Mouse (Mus musculus): ENCODE measurements at regions not wholly inside any gene's neighbourhood (a gene's known extent, or its start where the extent isn't known, plus 50 kb on each side); places are given as distances from the start of the nearest gene placed in this dataset.
A peak's percentile ranks its signal among the peaks of the same experiment; 100 is the strongest.
"Not testable (repeated sequence)": the region's sequence is repeated elsewhere in the genome, so short reads cannot be mapped to it uniquely, and the experiment has no call there.

GRCm38 (mm10) chr3:31508471-31508870 is 198.3 kb upstream of the Slc7a14 start:
- DNase-seq (ENCODE audit: low spot score in 2 of 2): no peak

- no peak for DNase-seq (ENCODE audit: low spot score in 2 of 2)
These were observed 189.2 kb upstream of the Slc7a14 start for GRCm38 (mm10) chr3:31499201-31499968.

- no peak for DNase-seq (ENCODE audit: low spot score in 2 of 2)
These were observed 185.1 kb upstream of the Slc7a14 start for GRCm38 (mm10) chr3:31495287-31495686.

GRCm38 (mm10) chr3:31494706-31495105 is 184.5 kb upstream of the Slc7a14 start:
- no peak for DNase-seq (ENCODE audit: low spot score in 2 of 2)

- DNase-seq (ENCODE audit: low spot score in 2 of 2): not testable (repeated sequence)
These were observed 181.6 kb upstream of the Slc7a14 start for GRCm38 (mm10) chr3:31491736-31492135.

GRCm38 (mm10) chr3:31487596-31487995 is 177.4 kb upstream of the Slc7a14 start:
- DNase-seq (ENCODE audit: low spot score in 2 of 2): no peak

- DNase-seq (ENCODE audit: low spot score in 2 of 2): no peak
These were observed 171.8 kb upstream of the Slc7a14 start for GRCm38 (mm10) chr3:31481964-31482363.

GRCm38 (mm10) chr3:31467882-31468281 is 157.7 kb upstream of the Slc7a14 start:
- no peak for DNase-seq (ENCODE audit: low spot score in 2 of 2)

GRCm38 (mm10) chr3:31464260-31464659 is 154.1 kb upstream of the Slc7a14 start:
- no peak for DNase-seq (ENCODE audit: low spot score in 2 of 2)

GRCm38 (mm10) chr3:31459456-31459855 is 149.3 kb upstream of the Slc7a14 start:
- peak; percentile 40 to 46 for DNase-seq (ENCODE audit: low spot score in 2 of 2)

- peak in 1 of 2 experiments; percentile 4 for DNase-seq (ENCODE audit: low spot score in 2 of 2)
These were observed 147.8 kb upstream of the Slc7a14 start for GRCm38 (mm10) chr3:31457938-31458337.

- DNase-seq (ENCODE audit: low spot score in 2 of 2): no peak
These were observed 144.9 kb upstream of the Slc7a14 start for GRCm38 (mm10) chr3:31455031-31455430.

GRCm38 (mm10) chr3:31444861-31445260 is 134.7 kb upstream of the Slc7a14 start:
- DNase-seq (ENCODE audit: low spot score in 2 of 2): no peak

GRCm38 (mm10) chr3:31444311-31444710 is 134.1 kb upstream of the Slc7a14 start:
- DNase-seq (ENCODE audit: low spot score in 2 of 2): no peak

- DNase-seq (ENCODE audit: low spot score in 2 of 2): no peak
These were observed 133.7 kb upstream of the Slc7a14 start for GRCm38 (mm10) chr3:31443894-31444293.

GRCm38 (mm10) chr3:31440282-31440681 is 130.1 kb upstream of the Slc7a14 start:
- no peak for DNase-seq (ENCODE audit: low spot score in 2 of 2)

- DNase-seq (ENCODE audit: low spot score in 2 of 2): peak; percentile 7 to 12
These were observed 127.8 kb upstream of the Slc7a14 start for GRCm38 (mm10) chr3:31437970-31438369.

GRCm38 (mm10) chr3:31435204-31435963 is 125.2 kb upstream of the Slc7a14 start:
- no peak for DNase-seq (ENCODE audit: low spot score in 2 of 2)

GRCm38 (mm10) chr3:31433201-31433600 is 123.0 kb upstream of the Slc7a14 start:
- DNase-seq (ENCODE audit: low spot score in 2 of 2): peak in 1 of 2 experiments; percentile 18

- DNase-seq (ENCODE audit: low spot score in 2 of 2): no peak
These were observed 113.3 kb upstream of the Slc7a14 start for GRCm38 (mm10) chr3:31423517-31423916.

- DNase-seq (ENCODE audit: low spot score in 2 of 2): no peak
These were observed 98.6 kb upstream of the Slc7a14 start for GRCm38 (mm10) chr3:31408802-31409201.

GRCm38 (mm10) chr3:31405880-31406279 is 95.7 kb upstream of the Slc7a14 start:
- DNase-seq (ENCODE audit: low spot score in 2 of 2): no peak
